Mouse (Mus musculus): ENCODE measurements around the gene Bet1l. TPM values are rescaled to one million over a fixed set of nuclear protein-coding genes. Genes with fewer than 3 reads are reported as not detected.
A peak's percentile ranks its signal among the peaks of the same experiment; 100 is the strongest.

Gene Bet1l
- polyA plus RNA-seq, 1 experiment from 2014 or later = 23.0 TPM

DNA sequence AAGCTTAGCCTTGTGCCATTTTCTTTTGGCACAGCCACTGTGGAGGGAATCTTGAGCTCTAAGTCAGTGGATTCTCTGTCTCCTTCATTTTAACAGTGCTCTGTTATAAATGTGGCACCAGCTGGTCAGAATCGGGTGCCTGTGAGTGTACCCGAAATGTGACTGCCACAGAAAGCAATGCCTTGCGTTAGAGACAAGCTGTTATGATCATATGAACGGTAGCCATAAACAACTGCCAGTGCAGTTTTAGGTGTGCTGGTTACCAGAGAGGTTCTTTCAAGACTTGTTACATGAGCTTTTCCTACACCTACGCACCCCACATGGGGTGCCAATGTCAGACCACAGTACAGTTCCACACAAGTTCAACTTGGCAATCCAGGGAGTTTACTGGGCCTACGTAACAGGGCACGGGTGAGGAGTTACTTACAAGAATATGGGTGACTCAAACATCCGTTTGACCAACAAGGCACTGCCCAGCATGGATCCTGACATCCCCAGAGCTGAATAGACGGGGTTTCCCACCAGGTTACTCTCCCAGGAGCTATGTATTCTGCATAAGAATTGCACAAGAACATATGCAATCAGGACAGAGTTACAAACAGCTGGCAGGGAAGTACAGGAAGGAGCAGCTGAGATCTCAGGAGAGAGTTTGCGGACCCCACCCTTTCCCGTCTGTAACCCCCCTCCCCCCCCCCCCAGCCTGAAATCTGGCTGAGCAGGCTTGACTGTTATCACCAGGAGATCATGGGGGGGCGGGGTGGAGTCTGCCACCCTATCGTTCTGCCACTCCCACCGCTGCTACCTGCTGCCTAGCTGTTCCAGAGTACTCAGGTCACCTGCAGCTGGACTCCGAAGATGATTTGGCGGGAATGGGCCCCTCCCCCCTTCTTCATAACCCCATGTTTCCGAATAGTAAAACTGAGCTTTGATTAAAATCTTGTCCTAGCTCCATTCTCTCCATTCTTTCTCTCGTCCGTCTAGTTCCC is 16.3 kb downstream of the Bet1l start:
- Histone ChIP-seq H3K4me1 (peaks cover 10% of the 10 kb centered on the region), H3K4me3 (no peak overlapping the region), H3K27ac (replicated peaks) (no peak overlapping the region), H3K9me3 (no peaks in the 10 kb centered on the region), H3K36me3 (replicated peaks) (no peaks in the 10 kb centered on the region), H3K27me3 (replicated peaks; ENCODE audit: low read depth, poor library complexity, severe bottlenecking) (peaks cover 53% of the 10 kb centered on the region)
- WGBS = 37% methylated on average over 19 of the region's 19 CpGs
- DNase-seq (ENCODE audit: low spot score) = no peak

DNA sequence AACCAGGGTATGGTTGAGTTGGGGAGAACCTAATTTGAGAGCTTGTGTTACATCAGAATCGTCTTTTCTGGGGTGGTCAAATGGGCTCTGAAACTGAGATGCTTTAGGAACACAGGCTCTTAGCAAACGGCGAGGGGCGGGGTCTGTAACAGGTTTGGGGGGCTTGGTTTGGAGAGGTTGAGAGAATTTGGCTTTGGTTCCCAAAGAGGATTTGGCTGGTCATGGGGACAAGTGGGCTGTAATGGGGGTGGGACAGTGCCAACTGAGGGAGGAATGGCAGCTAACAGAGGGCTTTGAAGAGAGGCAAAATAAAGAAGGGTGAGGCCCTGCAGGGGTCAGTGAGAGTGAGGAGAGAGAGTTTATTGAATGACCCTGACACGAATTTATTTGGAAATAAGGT is 17.8 kb downstream of the Bet1l start:
- no peak overlapping the region for H3K4me3 ChIP-seq
- no peak overlapping the region for H3K27ac ChIP-seq (replicated peaks)
- H3K27me3 ChIP-seq (replicated peaks; ENCODE audit: low read depth, poor library complexity, severe bottlenecking) = peaks cover 48% of the 10 kb centered on the region
- no peaks in the 10 kb centered on the region for H3K9me3 ChIP-seq
- DNase-seq (ENCODE audit: low spot score) = no peak
- peaks cover 9% of the 10 kb centered on the region; the same call in 1 of the 2 replicates for H3K4me1 ChIP-seq
- 65% methylated on average over 5 of the region's 5 CpGs for WGBS
- H3K36me3 ChIP-seq (replicated peaks) = no peaks in the 10 kb centered on the region

GRCm38 (mm10) chr7:140836243-140837115 is 20.9 kb downstream of the Bet1l start:
- 85% methylated on average over 9 of the region's 9 CpGs for WGBS
- no peak overlapping the region for H3K4me3 ChIP-seq
- H3K27me3 ChIP-seq (replicated peaks; ENCODE audit: low read depth, poor library complexity, severe bottlenecking) = peaks cover 23% of the 10 kb centered on the region
- no peaks in the 10 kb centered on the region for H3K9me3 ChIP-seq
- DNase-seq (ENCODE audit: low spot score) = no peak
- H3K4me1 ChIP-seq = peaks cover 9% of the 10 kb centered on the region; the same call in 1 of the 2 replicates
- H3K27ac ChIP-seq (replicated peaks) = no peak overlapping the region
- H3K36me3 ChIP-seq (replicated peaks) = no peaks in the 10 kb centered on the region

DNA sequence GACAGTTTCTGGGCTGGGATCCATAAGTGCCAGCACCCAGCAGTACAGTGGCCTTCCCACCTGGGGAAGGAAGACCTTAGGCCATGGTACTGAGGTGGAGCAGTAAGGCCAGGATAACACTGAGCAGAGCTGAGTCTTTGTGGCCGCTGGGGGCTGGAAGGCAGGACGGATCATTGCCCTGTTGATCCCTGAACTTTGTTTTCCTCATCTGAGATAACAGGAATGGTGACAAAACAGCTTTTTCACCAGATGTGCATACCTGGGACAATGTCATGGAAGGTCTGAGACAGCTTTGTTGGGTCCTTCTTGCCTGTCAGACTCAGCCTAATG is 21.7 kb downstream of the Bet1l start:
- no peak for DNase-seq (ENCODE audit: low spot score)

GRCm38 (mm10) chr7:140834968-140835757 is 22.2 kb downstream of the Bet1l start, which contains the start of gene Urah:
TSS of gene Urah (plus strand) at chr7:140835018.
- no peak within 1 kb of the TSS for H3K4me3 ChIP-seq
- WGBS = 37% methylated on average over 20 of the region's 20 CpGs
- no peaks in the 10 kb centered on the region for H3K36me3 ChIP-seq (replicated peaks)
- H3K9me3 ChIP-seq = no peaks in the 10 kb centered on the region
- no peak within 1 kb of the TSS for H3K27ac ChIP-seq (replicated peaks)
- peaks cover 9% of the 10 kb centered on the region for H3K27me3 ChIP-seq (replicated peaks; ENCODE audit: low read depth, poor library complexity, severe bottlenecking)
- DNase-seq (ENCODE audit: low spot score) = no peak
- peaks cover 9% of the 10 kb centered on the region; the same call in 1 of the 2 replicates for H3K4me1 ChIP-seq

More for the DNA sequence above, 21.7 kb downstream of the Bet1l start:
- no peaks in the 10 kb centered on the region for H3K36me3 ChIP-seq (replicated peaks)
- H3K27ac ChIP-seq (replicated peaks) = no peak overlapping the region
- no peaks in the 10 kb centered on the region for H3K9me3 ChIP-seq
- peaks cover 9% of the 10 kb centered on the region; the same call in 1 of the 2 replicates for H3K4me1 ChIP-seq
- no peak overlapping the region for H3K4me3 ChIP-seq
- WGBS = 77% methylated on average over 2 of the region's 2 CpGs
- peaks cover 15% of the 10 kb centered on the region for H3K27me3 ChIP-seq (replicated peaks; ENCODE audit: low read depth, poor library complexity, severe bottlenecking)

GRCm38 (mm10) chr7:140833341-140833740 is 24.0 kb downstream of the Bet1l start:
- DNase-seq (ENCODE audit: low spot score) = no peak
- H3K36me3 ChIP-seq (replicated peaks) = no peaks in the 10 kb centered on the region
- no peaks in the 10 kb centered on the region for H3K9me3 ChIP-seq
- no peak overlapping the region for H3K27ac ChIP-seq (replicated peaks)
- no peaks in the 10 kb centered on the region; the same call in 1 of the 2 replicates for H3K27me3 ChIP-seq (replicated peaks; ENCODE audit: low read depth, poor library complexity, severe bottlenecking)
- H3K4me1 ChIP-seq = peaks cover 9% of the 10 kb centered on the region; the same call in 1 of the 2 replicates
- no peak overlapping the region for H3K4me3 ChIP-seq
- WGBS = 89% methylated on average over 4 of the region's 4 CpGs

DNA sequence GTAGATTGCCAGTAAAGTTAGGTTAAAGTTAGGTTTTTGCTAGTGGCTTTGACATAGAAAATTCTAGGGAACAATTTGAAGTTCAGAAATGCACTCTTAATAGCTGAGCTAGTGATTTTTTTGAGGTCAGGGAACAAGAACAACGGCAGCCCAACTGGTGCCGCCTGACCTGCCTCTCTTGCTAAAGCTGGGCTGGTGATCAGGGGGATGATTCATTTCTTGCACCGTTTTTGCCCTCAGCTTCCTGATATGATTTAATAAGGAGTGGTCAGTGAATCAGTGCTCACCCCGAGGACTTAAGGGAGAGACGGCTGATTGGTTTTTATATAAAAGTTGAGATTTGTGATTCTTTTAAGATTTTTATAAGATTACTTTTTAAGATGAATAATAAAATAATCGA is 25.9 kb downstream of the Bet1l start:
- WGBS = 77% methylated on average over 6 of the region's 6 CpGs
- Histone ChIP-seq H3K4me3 (no peak overlapping the region), H3K27me3 (replicated peaks; ENCODE audit: low read depth, poor library complexity, severe bottlenecking) (no peaks in the 10 kb centered on the region; the same call in 1 of the 2 replicates), H3K27ac (replicated peaks) (no peak overlapping the region), H3K9me3 (no peaks in the 10 kb centered on the region), H3K36me3 (replicated peaks) (no peaks in the 10 kb centered on the region), H3K4me1 (peaks cover 9% of the 10 kb centered on the region; the same call in 1 of the 2 replicates)
- DNase-seq (ENCODE audit: low spot score) = no peak

GRCm38 (mm10) chr7:140828171-140828881 is 29.1 kb downstream of the Bet1l start:
- WGBS = 44% methylated on average over 8 of the region's 8 CpGs
- no peaks in the 10 kb centered on the region for H3K36me3 ChIP-seq (replicated peaks)
- DNase-seq (ENCODE audit: low spot score) = no peak

GRCm38 (mm10) chr7:140822731-140823130 is 34.6 kb downstream of the Bet1l start:
- Histone ChIP-seq H3K27ac (replicated peaks) (no peak overlapping the region), H3K27me3 (replicated peaks; ENCODE audit: low read depth, poor library complexity, severe bottlenecking) (peaks cover 4% of the 10 kb centered on the region), H3K9me3 (no peaks in the 10 kb centered on the region), H3K4me3 (no peak overlapping the region), H3K4me1 (peaks cover 7% of the 10 kb centered on the region; the same call in 1 of the 2 replicates), H3K36me3 (replicated peaks) (no peaks in the 10 kb centered on the region)
- 92% methylated on average over 4 of the region's 4 CpGs for WGBS
- DNase-seq (ENCODE audit: low spot score) = no peak

More at GRCm38 (mm10) chr7:140828171-140828881, 29.1 kb downstream of the Bet1l start:
- no peak overlapping the region for H3K4me3 ChIP-seq
- H3K27me3 ChIP-seq (replicated peaks; ENCODE audit: low read depth, poor library complexity, severe bottlenecking) = no peaks in the 10 kb centered on the region
- no peak overlapping the region for H3K27ac ChIP-seq (replicated peaks)
- H3K9me3 ChIP-seq = no peaks in the 10 kb centered on the region
- no peaks in the 10 kb centered on the region for H3K4me1 ChIP-seq

- Histone ChIP-seq H3K4me1 (peaks cover 7% of the 10 kb centered on the region; the same call in 1 of the 2 replicates), H3K27ac (replicated peaks) (peak within 1 kb of the TSS; percentile 71), H3K27me3 (replicated peaks; ENCODE audit: low read depth, poor library complexity, severe bottlenecking) (peaks cover 4% of the 10 kb centered on the region), H3K4me3 (peak within 1 kb of the TSS; percentile 70), H3K36me3 (replicated peaks) (no peaks in the 10 kb centered on the region), H3K9me3 (no peaks in the 10 kb centered on the region)
- WGBS = under 1% methylated on average over 21 of the region's 21 CpGs
- DNase-seq (ENCODE audit: low spot score) = peak; percentile 76
Observed at GRCm38 (mm10) chr7:140821653-140822329, 35.6 kb downstream of the Bet1l start, which contains the start of gene Zfp941. TSS of gene Zfp941 (minus strand) at chr7:140822178.

DNA sequence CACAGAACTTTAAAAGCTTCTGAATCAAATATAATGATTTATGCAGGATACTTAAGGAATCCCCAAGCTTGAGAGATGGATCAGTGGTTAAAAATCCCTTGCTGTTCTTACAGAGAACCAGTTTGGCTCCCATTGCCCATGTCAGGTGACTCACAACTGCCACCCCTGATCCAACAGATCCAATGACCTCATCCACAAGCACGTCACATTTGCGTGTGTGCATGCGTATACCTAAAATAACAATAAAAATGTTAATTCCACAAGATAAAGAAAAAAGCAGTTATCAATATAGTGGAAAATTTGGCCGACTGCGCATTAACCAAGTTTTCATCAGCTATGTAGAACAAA is 36.1 kb downstream of the Bet1l start:
- WGBS = 46% methylated on average over 5 of the region's 5 CpGs
- H3K9me3 ChIP-seq = no peaks in the 10 kb centered on the region
- H3K36me3 ChIP-seq (replicated peaks) = no peaks in the 10 kb centered on the region
- H3K27ac ChIP-seq (replicated peaks) = no peak overlapping the region; the same call in 1 of the 2 replicates
- peaks cover 4% of the 10 kb centered on the region for H3K27me3 ChIP-seq (replicated peaks; ENCODE audit: low read depth, poor library complexity, severe bottlenecking)
- peaks cover 7% of the 10 kb centered on the region; the same call in 1 of the 2 replicates for H3K4me1 ChIP-seq
- H3K4me3 ChIP-seq = peak overlapping the region; percentile 70
- DNase-seq (ENCODE audit: low spot score) = no peak
